Mouse (Mus musculus): ENCODE measurements around the gene Slfn4.
"Not testable (repeated sequence)": the region's sequence is repeated elsewhere in the genome, so short reads cannot be mapped to it uniquely, and the experiment has no call there.

Gene Slfn4

DNA sequence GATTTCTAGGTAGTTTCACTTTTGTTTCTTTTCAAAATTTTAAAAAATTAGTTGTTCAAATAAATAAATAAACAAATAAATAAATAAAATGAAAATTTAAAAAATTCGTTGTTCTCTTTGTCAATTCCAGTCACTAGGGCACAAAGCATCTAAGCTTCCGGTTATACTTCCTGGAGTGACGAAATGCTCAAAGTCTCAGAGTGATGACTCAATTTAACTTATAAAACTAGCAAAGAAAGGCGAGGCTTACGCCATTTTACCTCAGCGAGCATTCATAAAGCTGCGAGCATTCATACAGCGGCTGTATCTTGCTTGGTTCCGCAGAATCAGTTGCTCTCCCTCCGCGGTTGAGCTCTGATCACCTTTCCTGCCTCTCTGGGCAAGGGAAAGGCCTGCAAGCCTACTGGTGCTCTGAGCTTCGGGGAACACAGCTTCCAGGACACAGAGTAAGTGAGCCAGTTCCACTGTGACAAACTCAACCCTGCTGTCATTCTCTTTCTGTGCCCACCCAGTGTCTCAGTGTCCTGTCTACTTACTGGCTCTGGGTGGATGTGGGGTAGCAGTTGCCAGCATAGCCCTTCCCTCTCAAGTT is at the start of gene Slfn4:
TSS of gene Slfn4 (plus strand) at position 239 of the 592 bp plus-strand sequence.
- no peak for DNase-seq

DNA sequence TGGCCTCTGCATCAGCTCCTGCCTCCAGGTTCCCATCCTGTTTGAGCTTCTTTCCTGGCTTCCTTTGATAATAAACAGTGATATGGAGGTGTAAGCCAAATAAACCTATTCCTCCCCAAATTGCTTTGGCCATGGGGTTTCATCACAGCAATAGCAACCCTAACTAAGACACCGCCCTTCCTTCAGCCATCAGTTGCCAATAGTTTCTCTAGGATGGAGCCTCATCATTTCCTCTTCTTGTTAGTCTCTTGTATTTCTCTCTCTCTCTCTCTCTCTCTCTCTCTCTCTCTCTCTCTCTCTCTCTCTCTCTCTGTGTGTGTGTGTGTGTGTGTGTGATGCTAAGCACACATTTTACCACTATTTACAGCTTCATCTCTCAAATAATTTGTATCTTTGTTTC is 49.4 kb upstream of the Slfn4 start:
- not testable (repeated sequence) for DNase-seq

DNA sequence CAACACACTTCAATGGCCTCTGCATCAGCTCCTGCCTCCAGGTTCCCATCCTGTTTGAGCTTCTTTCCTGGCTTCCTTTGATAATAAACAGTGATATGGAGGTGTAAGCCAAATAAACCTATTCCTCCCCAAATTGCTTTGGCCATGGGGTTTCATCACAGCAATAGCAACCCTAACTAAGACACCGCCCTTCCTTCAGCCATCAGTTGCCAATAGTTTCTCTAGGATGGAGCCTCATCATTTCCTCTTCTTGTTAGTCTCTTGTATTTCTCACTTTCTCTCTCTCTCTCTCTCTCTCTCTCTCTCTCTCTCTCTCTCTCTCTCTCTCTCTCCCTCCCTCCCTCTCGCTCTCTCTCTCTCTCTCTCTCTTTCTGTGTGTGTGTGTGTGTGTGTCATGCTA is 37.7 kb upstream of the Slfn4 start:
- DNase-seq = not testable (repeated sequence)

DNA sequence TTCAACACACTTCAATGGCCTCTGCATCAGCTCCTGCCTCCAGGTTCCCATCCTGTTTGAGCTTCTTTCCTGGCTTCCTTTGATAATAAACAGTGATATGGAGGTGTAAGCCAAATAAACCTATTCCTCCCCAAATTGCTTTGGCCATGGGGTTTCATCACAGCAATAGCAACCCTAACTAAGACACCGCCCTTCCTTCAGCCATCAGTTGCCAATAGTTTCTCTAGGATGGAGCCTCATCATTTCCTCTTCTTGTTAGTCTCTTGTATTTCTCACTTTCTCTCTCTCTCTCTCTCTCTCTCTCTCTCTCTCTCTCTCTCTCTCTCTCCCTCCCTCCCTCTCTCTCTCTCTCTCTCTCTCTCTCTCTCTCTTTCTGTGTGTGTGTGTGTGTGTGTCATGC is 26.0 kb upstream of the Slfn4 start:
- not testable (repeated sequence) for DNase-seq

DNA sequence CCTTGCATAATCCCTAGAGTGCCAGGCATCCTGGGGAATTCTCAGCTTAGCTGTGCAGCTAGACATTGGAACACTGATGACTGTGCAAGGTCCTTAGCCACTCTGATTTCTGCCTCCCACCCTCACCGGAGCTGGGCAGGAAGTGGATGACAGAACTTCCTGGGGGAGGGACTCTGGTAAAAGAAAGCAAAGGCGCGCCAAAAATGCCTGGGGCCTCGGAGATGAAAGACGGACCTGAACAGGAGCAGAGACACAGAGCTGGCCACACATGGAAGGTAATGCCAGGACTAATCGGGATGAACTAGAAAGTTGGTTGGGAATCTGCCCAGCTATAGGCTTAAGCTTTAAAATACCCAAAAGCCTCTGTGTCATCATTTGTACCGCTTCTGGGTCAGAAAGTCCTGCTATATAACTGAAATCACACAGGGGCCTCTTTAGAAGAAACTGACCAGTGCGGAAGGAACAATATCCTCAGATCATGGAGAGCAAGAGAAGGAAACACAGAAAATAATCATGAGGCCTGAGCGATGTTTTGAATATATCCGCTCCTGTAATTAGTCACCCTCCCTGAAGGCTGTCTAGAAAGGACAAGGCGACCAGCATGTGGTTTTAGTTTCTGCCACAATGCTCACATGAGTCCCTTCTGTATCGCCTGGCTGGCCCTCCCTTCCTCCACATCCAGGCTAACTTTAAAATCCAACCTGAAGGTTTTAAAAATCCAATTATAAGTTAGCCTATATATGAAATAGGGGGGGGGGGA is 16.3 kb downstream of the Slfn4 start, which contains the start of gene Slfn3:
TSS of gene Slfn3 (plus strand) at position 197 of the 760 bp plus-strand sequence.
- peak; percentile 21 to 34 for DNase-seq

DNA sequence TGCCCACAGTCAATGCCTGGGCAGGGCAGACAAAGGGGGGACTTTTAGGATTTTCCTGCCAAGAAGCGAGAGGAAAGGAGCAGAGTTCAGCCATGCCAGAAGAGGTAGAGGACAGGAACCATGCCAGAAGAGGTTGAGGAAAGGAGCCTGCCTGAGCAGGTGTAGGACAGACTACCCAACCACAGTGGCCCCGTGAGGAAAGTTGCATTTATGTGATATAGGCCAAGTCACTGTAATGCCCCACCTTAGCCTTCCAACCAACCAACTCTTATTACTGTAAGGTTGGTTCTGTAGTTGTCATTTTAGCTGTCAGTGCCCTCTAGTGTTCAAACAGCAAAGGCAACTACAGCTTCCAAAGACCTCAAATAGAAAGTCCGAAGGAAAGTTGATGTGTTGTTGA is 17.0 kb downstream of the Slfn4 start:
- peak; percentile 23 to 36 for DNase-seq

DNA sequence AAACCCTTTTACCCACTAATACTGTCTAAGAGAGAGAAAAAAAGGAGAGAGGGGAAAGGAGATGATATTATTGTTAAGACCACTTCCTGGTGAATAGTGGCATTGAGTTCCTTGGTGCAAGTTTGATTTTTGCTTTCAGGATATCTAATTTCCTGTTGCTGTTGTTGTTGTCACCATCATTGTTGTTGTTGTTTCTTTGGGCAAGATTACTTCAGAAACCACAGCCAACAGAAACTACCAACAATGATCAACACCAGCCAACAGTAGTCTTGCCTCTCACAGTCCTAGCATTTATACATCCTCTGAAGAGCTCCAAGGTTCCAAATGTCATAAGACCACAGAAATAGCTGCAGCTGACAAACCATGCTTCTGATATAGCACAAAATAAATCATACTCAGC is 30.0 kb downstream of the Slfn4 start:
- no peak for DNase-seq

DNA sequence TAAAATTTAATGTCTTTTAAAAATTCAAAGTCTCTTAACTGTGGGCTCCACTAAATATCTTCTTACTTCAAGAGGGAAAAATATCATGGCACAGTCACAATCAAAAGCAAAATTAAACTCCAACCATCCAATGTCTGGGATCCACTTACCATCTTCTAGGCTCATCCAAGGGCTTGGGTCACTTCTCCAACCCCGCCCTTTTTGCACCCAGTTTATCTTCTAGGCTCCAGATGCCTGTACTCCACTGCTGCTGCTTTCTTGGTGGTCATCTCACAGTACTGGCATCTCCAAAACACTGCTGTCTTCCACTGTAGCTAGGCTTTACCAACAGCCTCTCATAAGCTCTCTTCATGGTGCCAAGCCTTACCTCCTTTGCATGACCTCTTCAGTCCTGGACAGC is 41.1 kb downstream of the Slfn4 start:
- no peak for DNase-seq

DNA sequence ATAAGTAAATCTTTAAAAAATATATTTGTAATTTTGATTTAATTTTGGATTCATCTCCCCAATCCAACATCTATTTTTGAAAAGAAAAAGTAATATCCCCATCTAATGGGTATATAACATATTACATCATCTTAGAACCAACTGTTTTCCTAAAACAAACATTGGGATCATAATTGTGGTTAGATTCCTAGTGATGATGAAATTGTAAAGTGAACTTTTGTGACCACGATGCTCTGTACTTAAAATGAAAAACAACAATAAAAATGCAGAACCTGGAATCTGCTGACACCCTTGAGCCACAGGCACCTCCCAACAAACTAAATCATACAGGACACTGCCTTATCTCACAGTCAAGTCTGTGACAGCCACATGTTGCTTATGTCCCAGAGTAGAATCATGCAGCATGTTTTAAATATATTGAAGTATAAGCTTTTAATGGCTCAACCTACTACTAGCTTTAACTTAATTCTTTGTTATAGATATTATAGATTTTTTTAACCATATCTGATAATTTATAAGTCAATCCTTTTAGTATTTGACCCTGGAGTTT is 46.4 kb downstream of the Slfn4 start:
- no peak for DNase-seq

DNA sequence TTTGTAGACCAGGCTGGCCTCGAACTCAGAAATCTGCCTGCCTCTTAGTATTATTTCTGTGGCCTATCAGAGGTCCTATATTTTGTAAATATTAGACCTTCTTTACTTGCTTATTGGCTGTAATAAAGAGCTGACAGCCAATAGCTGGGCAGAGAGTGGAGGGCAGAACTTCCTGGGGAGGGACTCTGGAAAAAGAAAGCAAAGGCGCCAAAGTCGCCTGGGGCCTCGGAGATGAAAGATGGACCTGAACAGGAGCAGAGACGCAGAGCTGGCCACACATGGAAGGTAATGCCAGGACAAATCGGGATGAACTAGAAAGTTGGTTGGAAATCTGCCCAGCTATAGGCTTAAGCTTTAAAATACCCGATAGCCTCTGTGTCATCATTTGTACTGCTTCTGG is 48.4 kb downstream of the Slfn4 start:
- no peak for DNase-seq

DNA sequence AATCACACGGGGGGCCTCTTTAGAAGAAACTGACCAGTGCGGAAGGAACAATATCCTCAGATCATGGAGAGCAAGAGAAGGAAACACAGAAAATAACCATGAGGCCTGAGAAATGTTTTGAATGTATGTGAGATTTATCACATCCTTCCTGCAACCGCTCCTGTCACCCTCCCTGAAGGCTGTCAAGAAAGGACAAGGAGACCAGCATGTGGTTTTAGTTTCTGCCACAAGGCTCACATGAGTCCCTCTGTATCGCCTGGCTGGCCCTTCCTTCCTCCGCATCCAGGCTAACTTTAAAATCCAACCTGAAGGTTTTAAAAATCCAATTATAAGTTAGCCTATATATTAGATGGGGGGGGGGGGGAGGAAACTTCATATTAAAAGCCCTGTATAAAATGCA is 48.8 kb downstream of the Slfn4 start:
- not testable (repeated sequence) for DNase-seq

DNA sequence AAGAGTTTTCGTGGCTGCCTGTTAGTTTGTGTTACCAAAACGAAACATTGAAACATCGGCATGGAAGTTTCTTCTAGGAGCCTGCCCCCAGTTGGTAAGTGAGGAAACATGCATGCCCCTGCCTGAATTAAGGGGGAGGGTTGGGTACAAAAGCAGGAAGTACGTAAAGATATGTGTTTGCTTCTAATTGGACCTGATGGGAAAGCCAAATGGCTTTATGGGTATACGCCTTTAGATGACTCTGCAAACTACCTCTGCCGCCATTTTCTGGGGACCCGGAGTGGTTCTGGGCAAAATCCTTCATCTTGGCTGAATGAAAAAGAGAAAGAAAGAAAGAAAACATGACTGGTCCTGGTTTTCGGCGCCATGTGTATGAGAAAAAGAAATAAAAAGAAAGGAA is 49.2 kb downstream of the Slfn4 start:
- DNase-seq = no peak

DNA sequence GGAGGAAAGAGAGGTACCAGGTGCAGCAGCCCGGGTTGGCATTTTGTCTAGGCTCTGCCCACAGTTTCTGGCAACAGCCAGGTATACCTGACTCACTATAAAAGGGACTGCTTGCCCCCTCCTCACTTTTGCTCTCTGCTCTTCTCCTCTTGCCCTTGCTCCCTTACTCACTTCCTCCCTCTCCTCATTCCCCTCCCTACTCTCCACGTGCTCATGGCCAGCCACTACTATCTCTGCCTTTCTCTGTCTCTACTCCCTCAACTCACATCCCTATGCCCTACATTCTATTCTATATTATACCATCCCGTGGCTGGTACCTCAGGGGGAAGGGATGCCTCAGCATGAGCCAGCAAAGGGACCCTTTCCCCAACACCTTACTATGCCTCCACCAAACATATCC is 49.8 kb downstream of the Slfn4 start:
- no peak for DNase-seq

DNA sequence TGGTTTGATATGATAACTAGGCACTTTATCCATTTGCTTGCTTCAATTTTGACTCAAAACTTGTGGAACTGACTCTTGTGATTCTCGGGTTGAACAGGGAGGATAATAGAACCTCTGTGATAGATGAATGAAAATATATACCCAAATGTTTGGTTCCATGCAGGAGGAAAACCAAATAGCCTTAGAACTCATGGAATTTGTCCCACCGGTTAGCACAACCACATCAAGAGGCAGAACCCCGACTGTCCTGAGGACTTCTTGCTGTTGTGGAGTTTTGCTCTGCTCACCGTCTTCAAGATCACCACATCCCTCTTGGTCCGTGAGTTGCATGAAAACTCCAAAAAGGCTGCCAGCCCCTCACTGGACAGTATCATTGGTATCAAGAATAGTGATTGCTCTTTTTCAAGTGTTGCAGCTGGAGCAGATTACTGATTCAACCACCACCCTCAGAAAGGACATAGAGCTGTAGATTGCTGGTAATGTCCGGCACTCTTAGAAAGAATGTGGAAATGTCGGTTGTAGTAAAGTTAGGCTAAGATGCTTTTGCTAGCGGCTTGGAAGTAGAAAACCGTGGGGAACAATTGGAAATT is 50.5 kb downstream of the Slfn4 start:
- DNase-seq = no peak

DNA sequence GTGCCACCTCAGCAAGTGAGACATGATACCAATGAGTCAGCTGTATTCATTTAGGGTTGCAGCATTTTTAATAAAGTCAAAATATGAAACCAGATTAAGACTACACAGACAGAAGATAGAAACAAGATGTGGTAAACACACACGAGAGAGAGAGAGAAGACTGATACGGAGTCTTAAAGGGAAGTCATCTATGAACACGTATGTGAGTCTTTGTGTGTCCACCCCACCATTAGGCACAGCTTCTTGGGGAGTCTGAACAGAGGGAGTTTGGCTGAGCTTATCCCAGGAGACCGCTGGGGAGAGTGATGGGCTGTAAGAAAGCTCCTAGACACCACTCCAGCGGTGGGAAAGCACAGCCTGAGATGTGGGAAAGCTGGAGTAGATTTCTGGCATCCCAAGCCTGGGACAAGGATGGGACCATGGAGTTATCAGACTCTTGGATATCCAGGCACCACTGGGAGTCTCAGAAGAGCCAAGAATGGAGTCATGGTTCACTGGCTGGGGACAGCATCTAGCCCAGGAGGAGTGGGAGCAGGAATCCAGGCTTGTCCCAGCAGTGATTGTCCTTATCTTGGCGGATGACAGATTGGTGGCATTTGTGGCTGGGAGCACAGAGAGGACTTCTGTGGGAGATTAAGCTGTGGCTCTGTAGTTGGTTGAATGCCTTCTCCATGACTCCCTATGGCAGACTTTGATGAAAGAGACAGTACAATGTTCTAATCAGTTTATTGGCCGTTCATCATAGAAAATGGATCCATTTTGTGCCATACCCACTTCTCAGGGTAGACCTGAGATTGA is 53.1 kb downstream of the Slfn4 start:
- no peak for DNase-seq

DNA sequence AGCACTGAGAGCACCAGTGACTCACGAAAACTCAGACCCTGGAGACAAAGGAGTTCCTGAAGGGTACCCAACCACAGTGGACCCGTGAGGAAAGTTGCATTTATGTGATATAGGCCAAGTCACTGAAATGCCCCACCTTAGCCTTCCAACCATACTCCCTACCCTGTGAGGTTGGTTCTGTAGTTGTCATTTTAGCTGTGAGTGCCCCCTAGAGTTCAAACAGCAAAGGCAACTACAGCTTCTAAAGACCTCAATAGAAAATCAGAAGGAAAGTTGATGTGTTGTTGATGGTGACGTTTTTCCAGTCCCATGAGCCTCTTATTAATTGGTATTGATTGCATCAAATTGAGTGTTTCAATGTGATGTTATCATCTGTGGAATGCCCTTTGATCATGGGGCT is 56.0 kb downstream of the Slfn4 start:
- peak; percentile 24 to 25 for DNase-seq

DNA sequence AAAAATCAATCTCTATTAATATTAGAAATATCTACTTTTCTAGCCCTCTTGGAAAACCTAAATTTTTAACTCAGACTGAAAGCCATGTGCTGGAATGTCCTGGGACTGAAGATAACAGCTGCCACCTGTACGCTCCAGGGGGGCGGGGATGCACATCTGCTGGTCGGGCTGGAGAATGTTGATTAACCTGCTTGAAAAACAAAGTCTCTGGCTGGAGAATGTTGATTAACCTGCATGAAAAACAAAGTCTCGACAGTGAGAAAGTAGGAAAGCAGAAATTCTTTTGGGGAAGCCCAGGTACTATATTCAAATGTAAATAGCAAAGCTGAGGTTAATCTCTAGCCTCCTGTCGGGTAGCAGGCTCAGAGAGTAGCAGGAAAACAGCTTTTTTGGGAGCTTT is 58.6 kb downstream of the Slfn4 start:
- not testable (repeated sequence) for DNase-seq

DNA sequence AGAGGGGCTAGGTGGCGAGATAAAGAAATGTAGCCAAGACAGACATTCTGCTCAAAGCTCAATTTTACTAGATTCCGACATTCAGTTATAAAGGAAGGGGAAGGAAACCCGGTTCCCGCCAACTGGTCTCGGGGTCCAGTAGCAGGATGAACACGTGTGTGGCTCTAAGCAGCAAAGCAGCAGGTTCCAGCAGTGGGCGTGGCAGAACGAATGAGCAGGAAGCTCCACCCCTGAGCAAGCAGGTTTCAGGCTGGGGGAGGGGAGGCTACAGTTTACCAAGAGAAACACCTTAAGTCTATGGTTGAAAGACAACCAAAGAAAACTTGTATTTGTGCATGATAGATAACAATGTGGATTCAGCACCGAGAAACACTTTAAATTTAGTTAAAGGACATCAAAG is 62.4 kb downstream of the Slfn4 start:
- DNase-seq = not testable (repeated sequence)

DNA sequence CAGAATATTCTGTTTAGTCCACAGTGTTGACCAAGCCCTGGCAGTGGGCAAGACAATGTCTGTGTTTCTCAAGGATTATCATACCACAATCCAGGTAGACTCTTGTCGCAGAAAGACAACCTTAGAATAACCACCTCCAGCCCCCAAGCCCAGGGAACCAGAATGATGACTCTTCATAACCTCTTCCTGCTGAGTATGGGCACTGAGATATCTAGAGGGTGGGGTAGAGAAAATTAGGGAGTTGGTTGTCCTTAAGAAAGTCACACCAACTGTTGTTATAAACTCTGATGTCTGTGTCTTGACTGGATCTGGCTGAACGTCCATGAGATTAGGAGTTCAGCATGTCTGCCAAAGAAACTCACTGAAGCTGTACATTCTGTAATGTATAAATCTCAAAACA is 63.4 kb downstream of the Slfn4 start:
- no peak for DNase-seq

DNA sequence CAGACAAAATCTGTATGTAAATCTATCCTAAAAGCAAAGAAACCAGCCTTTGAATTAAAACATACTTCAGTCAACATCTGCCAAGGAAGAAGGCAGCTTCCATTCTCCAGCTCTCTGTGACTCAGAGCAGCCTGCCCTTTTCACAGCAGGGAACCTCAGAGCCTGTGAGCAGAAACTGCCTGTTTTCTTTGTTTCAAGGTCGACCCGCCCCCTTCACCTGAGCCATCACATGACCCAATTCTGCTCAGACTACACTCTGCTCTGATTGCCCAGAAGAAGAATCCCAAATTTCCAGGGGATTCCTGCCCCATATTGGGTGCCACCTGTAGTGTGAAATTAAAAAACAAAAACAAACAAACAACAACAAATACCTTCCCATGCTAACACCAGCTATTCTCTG is 64.8 kb downstream of the Slfn4 start:
- DNase-seq = no peak
